Mouse (Mus musculus) lung, embryonic 16.5 days (tissue): Measurements from ENCODE around the gene Gmcl1. TPM values are rescaled to one million over a fixed set of nuclear protein-coding genes. Genes with fewer than 3 reads are reported as not detected.
A peak's percentile ranks its signal among the peaks of the same experiment; 100 is the strongest.

ENCODE experiments used
- ATAC-seq: fragments of 200-750 bp; cut with Nextera tagmentation; 2 replicates; pipeline ENCODE4 v1.8.0; 2017; ENCODE audit warnings: low read depth, mild to moderate bottlenecking, moderate library complexity
- H3K27ac ChIP-seq: fragments of 300-500 bp; sonication (generic); 2 replicates; pipeline ENCODE4 v1.5.1; 2014; ENCODE audit warnings: mild to moderate bottlenecking, control low read depth, low read length
- H3K27me3 ChIP-seq: fragments of 300-500 bp; sonication (generic); 2 replicates; pipeline ENCODE4 v1.6.1; 2014; ENCODE audit warnings: low read depth, low read length, mixed read lengths; ENCODE audit not compliant: control insufficient read depth, insufficient read depth
- H3K36me3 ChIP-seq: fragments of 300-500 bp; sonication (generic); 2 replicates; pipeline ENCODE4 v1.6.1; 2014; ENCODE audit warnings: low read length; ENCODE audit not compliant: control insufficient read depth, insufficient read depth
- H3K4me1 ChIP-seq: fragments of 300-500 bp; sonication (generic); replicated peaks from 2 replicates; pipeline ENCODE4 v1.6.1; 2014; ENCODE audit warnings: low read length, mixed read lengths; ENCODE audit not compliant: control insufficient read depth, insufficient read depth
- H3K4me2 ChIP-seq: fragments of 300-500 bp; sonication (generic); 2 replicates; pipeline ENCODE4 v1.6.1; 2014; ENCODE audit warnings: low read depth, low read length, control low read depth
- H3K4me3 ChIP-seq: fragments of 300-500 bp; sonication (generic); 2 replicates; pipeline ENCODE4 v1.5.1; 2014; ENCODE audit warnings: mild to moderate bottlenecking, low read length, control low read depth
- H3K9ac ChIP-seq: fragments of 300-500 bp; sonication (generic); 2 replicates; pipeline ENCODE4 v1.6.1; 2014; ENCODE audit warnings: low read length, control low read depth
- H3K9me3 ChIP-seq: fragments of 300-500 bp; sonication (generic); 2 replicates; pipeline ENCODE4 v1.6.1; 2016; ENCODE audit warnings: low read length; ENCODE audit not compliant: control insufficient read depth
- WGBS: fragments of 180-500 bp; shearing (Covaris S2); extraction: QIAGEN DNeasy Blood & Tissue Kit; methylation state at CpG from one replicate; pipeline ENCODE4 v1.1.7; 2014; 5-methylcytosine and 5-hydroxymethylcytosine counted together
- polyA plus RNA-seq: library from polyadenylated mRNA; unstranded; fragments of >200 nt; fragmentation: Nextera tagmentation; extraction: Ambion mirVana; gene quantifications from 2 replicates; pipeline ENCODE4 v1.2.1, GENCODE M21; 2015

Gene Gmcl1
- polyA plus RNA-seq: 22.9 and 23.1 TPM in 2 replicates

DNA sequence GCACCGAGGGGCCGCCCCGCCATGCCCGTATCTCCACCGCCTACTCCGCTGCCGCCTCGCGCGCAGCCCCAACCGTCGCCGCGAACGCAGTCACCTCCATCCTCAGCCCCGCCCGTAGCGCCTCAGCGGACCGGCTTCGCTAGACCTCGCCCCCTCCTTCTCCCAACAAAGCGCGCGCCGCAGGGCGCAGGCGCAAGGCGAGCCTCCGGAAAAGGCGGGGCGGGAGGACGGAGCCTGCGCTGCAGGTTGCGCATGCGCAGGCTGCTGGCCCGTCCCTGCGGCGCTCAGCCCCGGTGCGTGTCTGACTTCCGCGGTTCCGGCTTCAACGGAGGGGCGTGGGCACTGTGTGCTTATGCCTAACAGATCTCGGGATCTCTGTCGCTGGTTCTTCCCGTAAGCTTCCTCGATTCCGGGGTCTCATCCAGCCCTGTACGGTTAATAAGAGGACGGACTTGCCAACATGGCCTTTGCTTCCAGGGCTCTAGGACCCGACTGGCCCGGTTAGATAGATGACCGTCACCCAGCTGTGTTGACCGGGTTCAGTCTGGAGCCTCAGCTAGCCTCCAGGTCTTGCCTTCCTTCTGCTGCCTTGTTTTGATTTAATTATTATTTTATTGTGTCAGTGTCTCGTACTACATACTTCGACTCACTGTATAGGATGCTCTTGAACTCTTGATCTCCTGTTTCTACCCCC lies at the start of gene Gmcl1:
Gene Gmcl1, minus strand, starts transcription at position 201 of the 694 bp plus-strand sequence.
- H3K9ac ChIP-seq: peak within 1 kb of the TSS; percentile 91
- no peaks in the 10 kb centered on the region for H3K36me3 ChIP-seq
- H3K9me3 ChIP-seq: no peaks in the 10 kb centered on the region
- H3K27ac ChIP-seq: peak within 1 kb of the TSS; percentile 75
- H3K4me2 ChIP-seq: peak within 1 kb of the TSS; percentile 93
- peaks cover 11% of the 10 kb centered on the region for H3K4me1 ChIP-seq
- WGBS: 1% methylated on average over 53 of the region's 59 CpGs
- ATAC-seq: peak; percentile 96
- no peaks in the 10 kb centered on the region for H3K27me3 ChIP-seq
- peak within 1 kb of the TSS; percentile 94 for H3K4me3 ChIP-seq

DNA sequence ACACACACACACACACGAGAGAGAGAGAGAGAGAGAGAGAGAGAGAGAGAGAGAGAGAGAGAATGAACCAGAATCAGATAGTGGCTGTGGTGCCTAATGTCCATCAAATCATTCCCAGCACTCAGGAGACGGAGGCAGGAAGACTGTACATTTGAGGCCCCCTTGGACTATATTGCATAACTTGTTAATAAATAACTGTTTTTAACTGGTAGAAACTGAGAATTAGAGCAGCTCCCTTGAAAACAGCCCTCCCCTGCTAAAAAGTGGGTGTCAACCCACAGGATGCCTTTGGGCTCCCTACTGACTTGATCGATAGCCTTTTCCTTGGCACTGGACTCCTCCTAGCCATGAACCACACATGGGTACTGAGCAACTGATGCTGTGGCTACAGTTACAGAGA lies 49.2 kb upstream of the Gmcl1 start:
- WGBS: 68% methylated on average over 3 of the region's 3 CpGs
- Histone ChIP-seq H3K9me3 (no peaks in the 10 kb centered on the region), H3K4me3 (no peak overlapping the region), H3K9ac (no peak overlapping the region), H3K36me3 (no peaks in the 10 kb centered on the region), H3K27ac (no peak overlapping the region), H3K4me1 (peaks cover 5% of the 10 kb centered on the region; the same call in 1 of the 2 replicates), H3K27me3 (no peaks in the 10 kb centered on the region), H3K4me2 (no peak overlapping the region)
- no peak for ATAC-seq

DNA sequence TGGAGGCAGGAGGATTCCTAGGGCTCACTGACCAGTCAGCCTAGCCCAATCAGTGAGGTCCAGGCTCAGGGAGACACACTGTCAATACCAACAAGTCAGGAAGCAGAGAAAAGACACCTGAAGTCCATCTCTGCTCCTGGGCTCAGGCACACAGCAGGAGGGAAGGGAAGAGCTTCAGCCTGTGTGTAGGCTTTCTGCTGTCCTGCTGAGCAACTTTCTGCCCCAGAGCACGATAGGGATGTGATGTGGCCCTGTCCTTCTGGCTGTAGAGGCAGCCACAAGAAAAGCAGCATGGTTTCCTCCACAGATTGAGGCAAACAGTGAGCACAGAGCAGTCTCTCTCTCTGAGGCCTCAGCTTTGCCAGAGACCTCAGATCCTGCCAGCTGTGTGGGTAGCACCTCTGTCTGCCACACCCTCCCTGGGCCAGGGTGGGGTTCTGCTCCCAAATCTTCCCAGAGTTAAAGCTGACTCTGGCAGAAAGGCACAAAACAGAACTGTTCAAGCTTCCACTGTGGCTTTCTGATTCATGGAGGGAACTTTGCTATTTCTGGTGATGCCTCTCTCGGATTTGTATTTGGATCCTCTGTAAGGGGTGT lies 48.3 kb upstream of the Gmcl1 start:
- H3K36me3 ChIP-seq: no peaks in the 10 kb centered on the region
- no peak overlapping the region for H3K4me2 ChIP-seq
- WGBS: 33% methylated on average over 2 of the region's 2 CpGs
- no peaks in the 10 kb centered on the region for H3K9me3 ChIP-seq
- no peak overlapping the region for H3K9ac ChIP-seq
- H3K4me3 ChIP-seq: no peak overlapping the region
- no peak for ATAC-seq
- H3K4me1 ChIP-seq: peaks cover 5% of the 10 kb centered on the region; the same call in 1 of the 2 replicates
- no peak overlapping the region for H3K27ac ChIP-seq
- no peaks in the 10 kb centered on the region for H3K27me3 ChIP-seq

DNA sequence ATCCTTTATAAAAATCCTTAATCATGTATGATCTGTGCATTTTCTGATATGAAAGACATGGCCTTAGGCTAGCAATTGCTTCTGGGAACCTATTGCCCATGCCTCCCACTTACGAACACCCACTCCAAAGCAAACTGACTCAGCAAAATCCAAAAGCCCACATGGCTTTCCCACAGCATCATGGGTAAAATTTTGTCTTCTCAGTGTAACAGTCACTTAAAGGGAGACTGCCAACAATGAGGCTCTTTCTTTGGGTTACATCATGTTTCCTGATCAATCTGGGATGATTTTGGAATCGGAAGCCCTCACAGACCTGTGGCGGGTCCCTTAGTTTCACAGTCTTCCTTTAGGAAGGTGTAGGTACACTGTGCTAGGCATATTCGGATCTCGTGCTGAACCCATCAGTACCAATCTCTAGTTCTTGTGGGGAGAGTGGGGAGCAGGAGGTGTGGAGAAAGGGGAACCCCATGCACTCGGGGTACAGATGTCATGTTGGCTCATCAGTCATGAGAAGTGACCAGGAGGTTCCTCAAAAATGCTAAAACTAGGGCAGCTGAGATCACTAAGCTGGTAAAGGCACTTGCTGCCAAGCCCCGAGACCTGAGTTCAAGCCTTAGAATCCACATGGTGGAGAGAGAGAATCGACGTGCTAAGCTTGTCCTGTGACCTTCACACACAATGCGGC lies 45.9 kb upstream of the Gmcl1 start:
- no peak for ATAC-seq
- H3K27me3 ChIP-seq: no peaks in the 10 kb centered on the region
- 87% methylated on average over 10 of the region's 10 CpGs for WGBS

DNA sequence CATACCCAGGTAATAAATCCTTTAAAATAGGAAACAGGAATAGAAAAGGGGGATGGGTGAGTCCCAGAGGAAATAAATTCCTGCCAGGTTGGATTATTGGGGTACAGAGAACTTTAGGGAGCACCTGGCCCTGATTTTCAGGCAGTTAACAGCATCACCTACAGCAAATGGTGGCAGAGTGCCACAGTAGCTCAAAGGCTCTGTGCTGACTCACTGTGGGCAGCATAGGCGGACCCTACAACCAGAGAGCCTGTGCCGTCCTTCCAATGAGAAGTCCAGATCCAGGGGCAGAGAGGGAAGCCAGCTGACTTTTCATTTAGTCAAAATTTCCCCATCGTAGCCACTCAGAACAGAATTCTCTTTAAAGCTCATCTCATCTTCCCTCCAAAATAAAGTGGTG lies 44.0 kb upstream of the Gmcl1 start:
- Histone ChIP-seq H3K4me2 (no peak overlapping the region), H3K4me1 (no peaks in the 10 kb centered on the region; the same call in 1 of the 2 replicates), H3K27me3 (no peaks in the 10 kb centered on the region), H3K4me3 (no peak overlapping the region), H3K36me3 (no peaks in the 10 kb centered on the region), H3K9ac (no peak overlapping the region), H3K9me3 (no peaks in the 10 kb centered on the region), H3K27ac (no peak overlapping the region)
- ATAC-seq: no peak
- WGBS: 73% methylated on average over 3 of the region's 3 CpGs

More for the DNA sequence above, 45.9 kb upstream of the Gmcl1 start:
- Histone ChIP-seq H3K4me1 (no peaks in the 10 kb centered on the region; the same call in 1 of the 2 replicates), H3K9me3 (no peaks in the 10 kb centered on the region), H3K9ac (no peak overlapping the region), H3K27ac (no peak overlapping the region), H3K4me3 (no peak overlapping the region), H3K36me3 (no peaks in the 10 kb centered on the region), H3K4me2 (no peak overlapping the region)

DNA sequence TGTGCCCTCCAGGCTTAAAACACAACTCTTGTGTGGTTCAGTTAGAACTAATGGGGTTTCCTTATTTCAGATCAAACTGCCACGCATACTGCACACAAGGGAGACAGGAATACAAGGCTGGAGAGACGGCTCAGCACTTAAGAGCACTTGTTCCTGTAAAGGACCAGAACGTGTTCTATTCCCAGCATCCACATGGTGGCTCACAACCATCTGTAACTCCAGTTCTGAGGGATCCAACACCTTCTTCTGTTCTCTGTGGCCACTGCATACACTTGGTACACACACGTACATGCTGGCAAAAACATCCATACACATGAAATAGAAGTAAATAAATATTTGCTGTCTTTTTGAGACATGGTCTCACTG lies 43.5 kb upstream of the Gmcl1 start:
- 45% methylated on average over 4 of the region's 4 CpGs for WGBS
- Histone ChIP-seq H3K4me1 (no peaks in the 10 kb centered on the region; the same call in 1 of the 2 replicates), H3K36me3 (no peaks in the 10 kb centered on the region), H3K4me2 (no peak overlapping the region), H3K4me3 (no peak overlapping the region), H3K27me3 (no peaks in the 10 kb centered on the region), H3K9ac (no peak overlapping the region), H3K27ac (no peak overlapping the region), H3K9me3 (no peaks in the 10 kb centered on the region)
- ATAC-seq: peak; percentile 38; the same call in 1 of the 2 replicates

DNA sequence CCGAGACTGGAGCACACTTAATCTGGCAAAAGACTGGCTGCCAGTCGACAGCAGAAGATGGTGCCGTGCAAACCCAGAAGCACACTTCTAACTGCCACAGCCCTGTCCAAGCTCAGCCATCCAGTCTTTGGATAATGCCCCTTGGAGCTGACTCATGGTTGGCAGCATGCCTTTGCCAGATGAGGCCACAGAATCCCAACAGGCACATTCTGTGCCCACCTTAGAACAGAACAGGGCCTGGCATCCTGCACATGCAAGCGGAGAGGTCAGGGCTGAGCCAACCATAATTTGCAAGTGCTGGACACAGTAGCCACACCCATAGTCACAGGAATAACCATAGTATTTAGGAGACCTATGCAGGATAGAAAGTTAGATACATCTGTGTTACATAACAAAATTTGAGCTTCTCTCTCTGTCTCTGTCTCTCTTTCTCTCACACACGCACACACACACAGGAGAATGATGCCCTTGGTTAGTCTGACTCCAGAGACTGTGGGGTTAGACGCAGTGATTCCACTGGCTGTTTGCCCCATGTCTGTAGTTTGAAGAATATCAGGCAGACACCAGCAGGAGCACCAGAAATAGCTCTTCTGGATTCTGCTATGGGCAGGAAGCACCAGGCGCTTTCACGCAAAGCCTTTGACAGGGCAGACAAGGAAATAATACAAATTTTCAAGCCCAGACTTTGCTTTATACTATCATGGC lies 43.0 kb upstream of the Gmcl1 start:
- H3K27ac ChIP-seq: no peak overlapping the region
- H3K36me3 ChIP-seq: no peaks in the 10 kb centered on the region
- H3K4me1 ChIP-seq: no peaks in the 10 kb centered on the region; the same call in 1 of the 2 replicates
- no peak overlapping the region for H3K4me3 ChIP-seq
- H3K9me3 ChIP-seq: no peaks in the 10 kb centered on the region
- ATAC-seq: no peak
- no peaks in the 10 kb centered on the region for H3K27me3 ChIP-seq
- WGBS: 81% methylated on average over 8 of the region's 8 CpGs
- H3K9ac ChIP-seq: no peak overlapping the region
- no peak overlapping the region for H3K4me2 ChIP-seq

DNA sequence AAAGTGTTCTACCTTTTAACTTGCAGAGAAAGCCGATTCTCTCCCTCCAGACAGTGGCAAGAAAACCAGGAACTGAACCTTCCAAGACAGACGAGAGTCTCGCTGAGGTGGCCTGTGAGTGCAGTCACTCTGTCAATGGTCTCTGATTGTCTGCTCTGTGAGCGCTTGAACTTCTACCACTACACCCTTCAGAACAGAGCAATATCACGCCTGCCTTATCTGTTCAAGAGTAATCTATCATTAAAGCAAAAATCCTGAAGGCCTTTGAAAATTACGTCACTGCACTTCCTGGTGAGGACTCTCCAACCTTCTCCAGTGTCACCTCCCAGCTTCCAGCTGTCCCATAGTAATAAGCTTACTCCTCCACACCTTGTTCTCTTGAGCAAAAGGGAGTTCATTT lies 41.8 kb upstream of the Gmcl1 start:
- no peak overlapping the region for H3K27ac ChIP-seq
- WGBS: 52% methylated on average over 6 of the region's 6 CpGs

DNA sequence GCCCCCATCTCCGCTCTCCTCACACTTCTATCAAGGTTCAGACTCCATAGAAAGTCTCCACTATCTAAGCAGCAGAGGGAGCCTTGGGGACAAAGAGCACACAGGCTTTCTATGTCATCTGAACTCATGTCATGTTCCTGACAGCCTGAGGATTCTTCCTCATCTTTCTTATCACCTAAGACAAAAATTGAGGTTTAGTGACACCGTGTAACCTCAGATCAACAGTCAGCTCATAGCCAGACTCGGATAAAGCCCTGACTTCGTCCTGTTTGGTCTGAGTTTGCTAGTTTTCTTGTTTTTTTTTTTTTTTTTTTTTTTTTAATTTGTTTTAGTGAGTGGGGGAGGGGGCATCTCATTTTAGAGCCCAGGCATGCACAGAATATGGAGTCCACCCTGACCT lies 40.6 kb upstream of the Gmcl1 start:
- no peak for ATAC-seq
- H3K36me3 ChIP-seq: no peaks in the 10 kb centered on the region
- no peaks in the 10 kb centered on the region for H3K9me3 ChIP-seq
- no peaks in the 10 kb centered on the region for H3K27me3 ChIP-seq
- H3K9ac ChIP-seq: no peak overlapping the region
- 67% methylated on average over 4 of the region's 4 CpGs for WGBS
- no peak overlapping the region for H3K4me2 ChIP-seq
- no peak overlapping the region for H3K4me3 ChIP-seq
- no peak overlapping the region for H3K27ac ChIP-seq
- peaks cover 3% of the 10 kb centered on the region; the same call in 1 of the 2 replicates for H3K4me1 ChIP-seq

More for the DNA sequence above, 41.8 kb upstream of the Gmcl1 start:
- no peak overlapping the region for H3K4me2 ChIP-seq
- H3K4me3 ChIP-seq: no peak overlapping the region
- H3K9ac ChIP-seq: no peak overlapping the region
- no peaks in the 10 kb centered on the region for H3K9me3 ChIP-seq
- no peaks in the 10 kb centered on the region for H3K27me3 ChIP-seq
- H3K36me3 ChIP-seq: no peaks in the 10 kb centered on the region
- no peak for ATAC-seq
- H3K4me1 ChIP-seq: no peaks in the 10 kb centered on the region; the same call in 1 of the 2 replicates
